Mouse (Mus musculus): ENCODE measurements around the gene Insig1. TPM values are rescaled to one million over a fixed set of nuclear protein-coding genes. Genes with fewer than 3 reads are reported as not detected.

Insig1 gene
- polyA plus RNA-seq, 1 experiment from 2014 or later, result 44.3 TPM

- Histone ChIP-seq H3K9ac (ENCODE audit: low read depth, low read length) (no peak overlapping the region), H3K27ac (no peak overlapping the region)
- no peak for TF ChIP-seq CTCF (IDR thresholded peaks at IDR 0.05; ENCODE audit: low read depth)
Measured at GRCm38 (mm10) chr5:28056877-28057276, 14.3 kb upstream of the Insig1 start.

GRCm38 (mm10) chr5:28060506-28060905 is 10.7 kb upstream of the Insig1 start:
- Histone ChIP-seq H3K4me1 (replicated peaks; ENCODE audit: insufficient read depth, low read length) (no peaks in the 10 kb centered on the region), H3K36me3 (ENCODE audit: insufficient read depth, low read length) (no peaks in the 10 kb centered on the region), H3K9ac (ENCODE audit: low read depth, low read length) (no peak overlapping the region), H3K9me3 (replicated peaks; ENCODE audit: low read length) (no peaks in the 10 kb centered on the region), H3K4me2 (ENCODE audit: low read length) (no peak overlapping the region), H3K27me3 (ENCODE audit: insufficient read depth, low read length) (no peaks in the 10 kb centered on the region), H3K27ac (no peak overlapping the region), H3K4me3 (replicated peaks; ENCODE audit: low read depth, low read length) (no peak overlapping the region)
- ATAC-seq (replicated peaks; ENCODE audit: low FRiP score, low read depth), result no peak
- no peak for DNase-seq (ENCODE audit: low spot score)
- TF ChIP-seq CTCF (IDR thresholded peaks at IDR 0.05; ENCODE audit: low read depth), result no peak

More at GRCm38 (mm10) chr5:28056877-28057276, 14.3 kb upstream of the Insig1 start:
- WGBS, result 79% methylated on average over 3 of the region's 3 CpGs
- no peak overlapping the region for H3K4me3 ChIP-seq (replicated peaks; ENCODE audit: low read depth, low read length)
- H3K27me3 ChIP-seq (ENCODE audit: insufficient read depth, low read length), result no peaks in the 10 kb centered on the region
- H3K4me2 ChIP-seq (ENCODE audit: low read length), result no peak overlapping the region
- H3K4me1 ChIP-seq (replicated peaks; ENCODE audit: insufficient read depth, low read length), result no peaks in the 10 kb centered on the region
- ATAC-seq (replicated peaks; ENCODE audit: low FRiP score, low read depth), result no peak
- no peak for DNase-seq (ENCODE audit: low spot score)
- no peaks in the 10 kb centered on the region for H3K9me3 ChIP-seq (replicated peaks; ENCODE audit: low read length)
- H3K36me3 ChIP-seq (ENCODE audit: insufficient read depth, low read length), result no peaks in the 10 kb centered on the region

DNA sequence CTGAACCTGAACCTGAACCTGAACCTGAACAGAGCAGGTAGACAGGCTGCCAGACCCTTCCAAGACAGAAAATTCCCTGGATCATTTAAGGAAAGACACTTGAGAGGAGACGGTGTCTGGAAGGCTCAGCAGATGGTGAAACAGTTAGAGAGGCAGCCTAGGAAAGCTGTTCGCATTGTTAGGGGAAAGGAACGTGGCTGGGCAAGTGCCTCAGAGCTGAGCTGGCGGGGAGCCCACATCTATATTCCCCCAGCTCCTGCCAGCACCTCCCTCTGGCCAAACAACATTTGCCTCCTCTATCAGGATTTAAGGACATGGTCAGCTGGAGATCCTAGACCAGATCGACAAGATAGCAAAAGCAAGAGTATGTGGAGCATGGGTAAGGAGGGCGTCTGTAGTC is 10.2 kb upstream of the Insig1 start:
- H3K4me1 ChIP-seq (replicated peaks; ENCODE audit: insufficient read depth, low read length), result no peaks in the 10 kb centered on the region
- no peak overlapping the region for H3K4me2 ChIP-seq (ENCODE audit: low read length)
- no peaks in the 10 kb centered on the region for H3K9me3 ChIP-seq (replicated peaks; ENCODE audit: low read length)
- no peaks in the 10 kb centered on the region for H3K27me3 ChIP-seq (ENCODE audit: insufficient read depth, low read length)
- no peak for TF ChIP-seq CTCF (IDR thresholded peaks at IDR 0.05; ENCODE audit: low read depth)
- no peak overlapping the region for H3K9ac ChIP-seq (ENCODE audit: low read depth, low read length)
- no peaks in the 10 kb centered on the region for H3K36me3 ChIP-seq (ENCODE audit: insufficient read depth, low read length)
- ATAC-seq (replicated peaks; ENCODE audit: low FRiP score, low read depth), result no peak
- no peak overlapping the region for H3K27ac ChIP-seq
- no peak overlapping the region for H3K4me3 ChIP-seq (replicated peaks; ENCODE audit: low read depth, low read length)
- WGBS, result 69% methylated on average over 6 of the region's 6 CpGs
- DNase-seq (ENCODE audit: low spot score), result no peak

DNA sequence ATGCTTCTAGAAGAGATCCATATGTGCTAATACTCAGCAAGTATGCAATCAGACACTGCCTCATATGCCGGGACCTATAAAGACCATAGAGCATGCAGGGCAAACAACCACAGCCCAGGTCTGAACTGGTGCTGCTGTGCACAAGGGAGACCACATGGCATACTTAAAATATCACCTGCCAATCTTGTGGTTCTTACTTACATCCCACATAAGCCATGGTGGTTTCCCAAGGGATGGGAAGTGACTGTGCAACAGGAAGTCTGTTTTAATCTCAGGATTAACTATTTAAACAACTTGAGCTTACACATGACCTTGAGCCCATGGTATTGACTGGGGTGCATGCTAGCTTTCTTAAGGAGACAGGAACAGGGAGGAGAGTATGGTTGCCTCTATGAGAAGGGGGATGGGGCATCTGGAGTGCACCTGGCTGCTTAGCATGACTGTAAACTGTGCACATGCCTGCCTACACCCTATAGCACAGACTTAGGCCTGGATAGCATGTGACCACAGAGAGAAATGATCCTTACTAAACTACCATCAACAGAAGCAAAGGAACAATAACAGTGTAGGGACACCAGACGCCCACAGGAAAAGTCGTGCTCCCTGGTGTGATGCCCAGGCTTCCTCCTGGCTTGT is 7.1 kb upstream of the Insig1 start:
- Histone ChIP-seq H3K4me2 (ENCODE audit: low read length) (no peak overlapping the region), H3K9ac (ENCODE audit: low read depth, low read length) (no peak overlapping the region), H3K27ac (no peak overlapping the region), H3K4me1 (replicated peaks; ENCODE audit: insufficient read depth, low read length) (no peaks in the 10 kb centered on the region), H3K36me3 (ENCODE audit: insufficient read depth, low read length) (no peaks in the 10 kb centered on the region), H3K27me3 (ENCODE audit: insufficient read depth, low read length) (no peaks in the 10 kb centered on the region), H3K4me3 (replicated peaks; ENCODE audit: low read depth, low read length) (no peak overlapping the region), H3K9me3 (replicated peaks; ENCODE audit: low read length) (no peaks in the 10 kb centered on the region)
- 67% methylated on average over 3 of the region's 3 CpGs for whole genome bisulfite sequencing
- TF ChIP-seq CTCF (IDR thresholded peaks at IDR 0.05; ENCODE audit: low read depth), result no peak
- DNase-seq (ENCODE audit: low spot score) (no peak), ATAC-seq (replicated peaks; ENCODE audit: low FRiP score, low read depth) (no peak)

DNA sequence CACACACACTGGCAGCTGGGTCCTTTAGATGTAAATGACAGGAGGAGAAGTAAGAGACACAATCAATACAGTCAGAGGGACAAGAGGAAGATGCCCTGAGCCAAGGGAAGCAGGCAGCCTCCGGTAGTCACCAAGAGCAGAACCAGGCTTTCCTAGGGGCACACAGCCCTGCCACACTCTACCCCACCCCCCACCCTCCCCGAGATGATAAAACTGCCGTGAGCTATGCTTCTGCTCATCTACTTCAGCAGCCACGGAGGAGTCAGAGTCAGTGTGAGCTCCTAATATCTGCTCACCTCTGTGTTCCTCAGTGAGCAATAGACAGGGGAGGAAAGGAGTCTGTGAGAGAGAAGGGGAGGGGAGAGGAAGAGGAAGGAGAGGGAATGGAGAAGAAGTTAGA is 5.9 kb upstream of the Insig1 start:
- Histone ChIP-seq H3K4me2 (ENCODE audit: low read length) (no peak overlapping the region), H3K27me3 (ENCODE audit: insufficient read depth, low read length) (no peaks in the 10 kb centered on the region), H3K4me1 (replicated peaks; ENCODE audit: insufficient read depth, low read length) (no peaks in the 10 kb centered on the region), H3K4me3 (replicated peaks; ENCODE audit: low read depth, low read length) (no peak overlapping the region), H3K9me3 (replicated peaks; ENCODE audit: low read length) (no peaks in the 10 kb centered on the region), H3K27ac (no peak overlapping the region), H3K36me3 (ENCODE audit: insufficient read depth, low read length) (no peaks in the 10 kb centered on the region), H3K9ac (ENCODE audit: low read depth, low read length) (no peak overlapping the region)
- ATAC-seq (replicated peaks; ENCODE audit: low FRiP score, low read depth) (no peak), DNase-seq (ENCODE audit: low spot score) (no peak)
- 53% methylated on average over 4 of the region's 4 CpGs for WGBS
- no peak for TF ChIP-seq CTCF (IDR thresholded peaks at IDR 0.05; ENCODE audit: low read depth)

DNA sequence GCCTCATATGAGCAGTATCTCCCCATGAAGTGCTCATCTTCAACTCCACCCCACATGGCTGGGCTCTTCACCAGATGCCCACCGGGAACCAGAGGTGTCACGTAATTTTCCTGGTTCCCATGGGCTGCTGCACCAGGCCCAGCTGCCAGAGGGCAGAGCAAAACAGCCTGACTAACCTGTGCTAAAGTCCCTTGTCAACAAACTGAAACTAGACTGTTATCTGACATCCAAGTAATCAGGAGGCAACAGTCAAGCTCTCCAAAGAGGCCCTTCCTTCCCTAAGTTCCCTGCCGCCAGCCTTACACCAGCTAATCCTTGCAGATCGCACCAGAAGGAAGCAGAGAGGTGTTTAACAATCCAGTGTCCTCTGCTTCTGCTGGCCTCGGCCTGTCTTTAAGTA is 4.9 kb upstream of the Insig1 start:
- 76% methylated on average over 5 of the region's 5 CpGs for WGBS
- H3K27ac ChIP-seq, result no peak overlapping the region
- H3K4me1 ChIP-seq (replicated peaks; ENCODE audit: insufficient read depth, low read length), result no peaks in the 10 kb centered on the region
- DNase-seq (ENCODE audit: low spot score), result no peak
- H3K27me3 ChIP-seq (ENCODE audit: insufficient read depth, low read length), result no peaks in the 10 kb centered on the region
- TF ChIP-seq CTCF (IDR thresholded peaks at IDR 0.05; ENCODE audit: low read depth), result no peak
- H3K9me3 ChIP-seq (replicated peaks; ENCODE audit: low read length), result no peaks in the 10 kb centered on the region
- H3K4me2 ChIP-seq (ENCODE audit: low read length), result no peak overlapping the region
- H3K4me3 ChIP-seq (replicated peaks; ENCODE audit: low read depth, low read length), result no peak overlapping the region
- H3K36me3 ChIP-seq (ENCODE audit: insufficient read depth, low read length), result no peaks in the 10 kb centered on the region
- no peak for ATAC-seq (replicated peaks; ENCODE audit: low FRiP score, low read depth)
- no peak overlapping the region for H3K9ac ChIP-seq (ENCODE audit: low read depth, low read length)

Data from kidney, postnatal 0 days (tissue).